Mouse (Mus musculus) brain, adult 2 months (tissue): ENCODE measurements around the gene Hmgcll1.

Experiments
- DNase-seq: peaks from one replicate; pipeline ENCODE4 v3.0.0; 2011; ENCODE audit warnings: low read depth, low spot score

The Hmgcll1 gene

GRCm38 (mm10) chr9:76014631-76015531 is at the start of gene Hmgcll1:
TSS of gene Hmgcll1 (plus strand) at chr9:76014855.
- DNase-seq = peak; percentile 85

DNA sequence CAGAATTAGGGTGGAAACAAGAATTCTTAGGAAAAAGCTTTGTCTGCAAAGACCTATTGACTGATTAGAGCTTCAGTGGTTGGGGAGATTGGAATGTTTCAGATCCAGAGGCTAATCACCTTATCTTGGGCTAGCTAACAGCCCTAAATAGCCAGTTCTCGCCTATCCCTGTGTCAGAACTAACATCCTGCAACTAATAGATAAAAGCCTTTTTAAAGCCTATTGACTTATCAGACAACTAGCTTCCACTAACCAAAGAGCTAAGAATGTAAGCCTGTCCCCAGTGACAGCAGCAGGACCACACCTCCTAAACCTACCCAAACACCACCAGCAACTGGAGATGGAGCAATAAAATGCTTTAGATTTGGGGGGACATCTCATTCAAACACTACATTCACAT is 34.6 kb upstream of the Hmgcll1 start:
- DNase-seq = no peak

GRCm38 (mm10) chr9:75981139-75981538 is 33.5 kb upstream of the Hmgcll1 start:
- DNase-seq = no peak

GRCm38 (mm10) chr9:75989491-75989890 is 25.2 kb upstream of the Hmgcll1 start:
- DNase-seq = no peak

DNA sequence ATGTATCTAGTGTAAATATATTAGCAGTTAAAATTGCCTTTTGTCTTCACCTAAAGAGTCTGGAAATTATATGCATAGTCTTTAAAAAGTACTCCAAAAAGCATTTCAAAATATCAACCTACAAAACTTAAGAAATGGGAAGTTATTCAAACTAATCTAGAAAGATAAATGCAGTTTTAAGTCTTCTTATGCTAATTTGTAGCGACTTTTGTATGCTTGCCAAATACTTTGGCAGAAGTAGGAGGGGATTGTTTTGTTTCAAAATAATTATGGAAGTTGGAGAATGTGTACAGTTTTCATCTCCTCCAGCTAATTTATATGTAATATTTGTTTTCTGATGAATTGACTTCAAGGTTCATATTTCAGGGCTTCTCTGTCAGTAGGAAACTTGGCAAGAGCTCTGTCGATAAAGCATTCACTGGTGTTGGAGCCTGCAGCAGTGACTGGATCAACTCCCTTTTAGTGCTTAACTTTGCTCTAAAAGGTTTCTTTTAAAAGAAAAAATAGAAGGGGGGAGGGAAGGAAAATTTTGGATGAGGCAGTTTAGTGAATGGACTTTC is 15.8 kb upstream of the Hmgcll1 start:
- DNase-seq = no peak

GRCm38 (mm10) chr9:76000876-76001858 is 13.5 kb upstream of the Hmgcll1 start:
- DNase-seq = no peak

- no peak for DNase-seq
Observed at GRCm38 (mm10) chr9:76003066-76003465, 11.6 kb upstream of the Hmgcll1 start.

GRCm38 (mm10) chr9:76003637-76004036 is 11.0 kb upstream of the Hmgcll1 start:
- no peak for DNase-seq

DNA sequence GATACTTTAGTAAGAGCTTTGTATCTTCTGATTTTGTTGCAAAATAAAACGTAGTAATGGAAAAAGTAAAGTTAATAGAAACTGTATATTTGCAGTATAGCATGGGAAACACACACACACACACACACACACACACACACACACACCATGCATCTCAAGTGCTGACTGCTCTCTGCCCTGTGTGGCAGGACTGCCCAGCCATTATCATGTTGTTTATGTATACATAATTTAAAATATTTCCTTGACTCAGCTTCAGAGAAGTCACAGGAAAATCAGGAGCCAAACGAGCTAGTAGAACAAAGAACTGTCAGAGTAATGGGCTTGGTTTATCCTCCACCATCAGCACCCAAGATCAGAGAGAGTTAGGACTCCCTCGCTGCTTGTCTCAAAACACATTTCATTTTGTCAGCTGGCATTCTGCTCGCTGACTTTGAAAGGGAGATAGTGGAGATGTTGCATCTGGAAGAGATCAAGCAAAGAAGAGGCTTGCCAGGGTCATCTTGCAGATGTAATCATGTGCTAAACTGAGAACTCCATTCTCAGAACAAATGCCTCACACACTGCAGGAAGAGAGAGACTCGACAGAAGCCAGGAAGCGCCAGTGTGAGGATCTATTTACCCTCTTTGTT is 7.2 kb upstream of the Hmgcll1 start:
- no peak for DNase-seq

- peak; percentile 50 for DNase-seq
Observed at GRCm38 (mm10) chr9:76013789-76014188, 866 bp upstream of the Hmgcll1 start.

GRCm38 (mm10) chr9:76015971-76016370 is 1.3 kb downstream of the Hmgcll1 start:
- DNase-seq = peak; percentile 93

DNA sequence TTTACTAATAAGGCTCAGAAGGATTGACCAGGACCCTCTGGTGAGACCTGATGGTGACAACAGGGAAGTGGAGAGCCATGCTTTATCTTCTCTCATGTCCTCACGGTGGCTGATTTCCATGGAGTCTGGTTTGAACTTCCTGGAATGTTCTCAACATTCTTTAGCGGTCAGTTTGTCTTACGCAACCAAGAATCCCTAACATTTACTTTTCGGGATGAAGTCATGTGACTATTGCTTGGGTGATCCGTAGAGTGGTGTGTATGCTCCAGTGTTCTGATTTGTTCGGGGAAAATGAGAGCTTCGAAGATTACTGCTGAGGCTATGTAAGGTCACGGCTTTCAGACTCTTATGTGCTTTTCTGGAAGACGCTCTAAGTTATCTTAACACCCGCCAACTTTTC is 1.9 kb downstream of the Hmgcll1 start:
- no peak for DNase-seq

DNA sequence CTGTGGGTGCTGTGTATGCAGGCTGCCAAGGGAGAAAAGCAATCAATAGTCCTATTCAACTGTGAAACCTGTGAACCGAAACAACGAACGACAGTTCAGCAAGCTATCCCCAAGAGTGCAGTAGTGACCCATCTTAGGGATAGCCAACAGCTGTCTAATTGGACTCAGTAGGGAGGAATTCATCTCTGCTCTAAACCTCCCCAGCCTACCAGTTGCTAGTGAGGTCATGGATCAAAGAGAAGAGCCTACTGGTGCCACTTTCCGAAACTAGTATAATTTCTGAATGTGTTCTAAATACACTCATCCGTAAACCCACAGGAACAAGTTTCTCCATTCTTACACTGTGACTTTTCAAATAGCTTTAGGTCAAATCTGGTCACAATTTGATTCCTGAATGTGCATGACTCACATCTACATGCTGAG is 8.9 kb downstream of the Hmgcll1 start:
- no peak for DNase-seq

DNA sequence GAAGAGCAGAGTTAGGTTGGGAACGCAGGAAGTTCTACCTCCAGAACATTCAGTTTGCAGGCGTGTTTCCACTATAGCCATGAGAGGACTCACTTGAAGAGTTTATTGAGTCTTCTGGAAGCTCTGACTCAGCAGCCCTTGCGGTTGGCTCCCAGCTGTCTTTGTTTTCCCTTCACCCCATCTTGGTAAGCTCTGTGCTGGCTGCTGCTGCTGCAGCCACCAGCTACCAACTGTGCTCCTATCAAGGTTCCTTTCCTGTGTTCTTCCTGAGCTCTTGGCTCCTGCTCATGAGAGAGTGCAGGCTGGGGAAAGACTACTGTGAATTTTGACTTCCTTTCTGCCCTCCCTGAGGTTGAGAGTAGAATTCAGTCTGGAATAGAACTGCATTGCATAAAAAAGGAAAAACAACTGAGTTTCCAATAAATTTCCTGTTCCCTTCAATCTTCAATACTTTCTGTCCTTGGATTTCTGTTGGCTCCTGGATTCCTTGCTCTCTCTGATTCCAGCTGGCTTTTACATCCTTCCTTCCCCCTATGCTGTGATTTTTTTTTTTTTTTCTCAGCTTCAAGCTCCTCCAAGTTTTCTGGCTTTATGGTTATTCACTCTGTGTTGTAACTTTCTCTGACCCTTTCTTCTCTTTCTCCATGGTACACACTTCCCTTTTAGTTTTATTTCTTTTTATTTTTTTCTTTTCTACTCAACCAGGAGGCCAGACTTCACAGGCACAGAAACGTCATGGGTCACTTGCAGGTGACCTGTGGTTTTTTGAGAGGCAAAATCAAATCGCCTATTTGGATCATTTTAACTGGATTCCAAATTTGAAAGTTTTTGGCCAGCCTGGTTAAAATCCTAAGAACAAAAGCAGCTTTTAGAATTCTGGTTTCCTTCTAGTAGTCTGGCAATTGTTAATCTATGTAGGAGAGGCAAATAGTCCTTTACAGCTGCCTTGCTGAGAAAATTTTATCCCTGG is 9.9 kb downstream of the Hmgcll1 start:
- peak; percentile 92 for DNase-seq

DNA sequence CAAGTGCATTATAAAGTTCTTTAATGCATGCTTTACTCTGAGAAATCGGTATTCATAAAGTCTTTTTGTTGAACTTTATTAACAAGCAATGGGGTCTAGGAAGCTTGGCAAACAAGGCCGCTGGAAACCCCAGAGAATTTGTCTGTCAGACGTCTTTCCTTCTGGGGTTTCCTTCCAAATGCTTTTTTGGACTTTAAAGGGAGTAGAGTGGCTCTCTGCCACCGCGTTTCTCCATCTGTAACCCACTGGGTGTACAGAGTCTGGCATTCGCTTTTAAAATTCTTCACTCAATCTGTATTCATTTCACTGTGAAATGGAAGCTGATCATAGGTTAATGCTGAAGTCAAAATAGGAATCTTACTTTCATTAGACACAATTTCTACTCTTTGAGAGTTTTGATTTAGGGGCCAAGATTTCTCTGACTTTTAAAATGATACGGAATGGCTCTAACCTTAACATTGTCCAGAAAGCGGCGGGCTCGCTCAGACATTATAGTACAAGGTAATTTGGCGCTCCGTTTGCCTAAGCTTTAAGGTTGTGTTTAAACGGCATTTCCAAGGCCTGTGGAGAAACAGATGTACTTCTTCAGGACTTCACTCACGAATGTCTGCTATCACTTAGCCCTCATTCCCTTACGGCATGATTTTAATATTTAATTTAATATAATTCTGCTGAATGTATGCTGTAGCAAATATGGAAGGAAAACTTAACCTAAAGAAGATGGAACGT is 15.0 kb downstream of the Hmgcll1 start:
- peak; percentile 58 for DNase-seq

- DNase-seq = no peak
Observed at GRCm38 (mm10) chr9:76035058-76035457, 20.4 kb downstream of the Hmgcll1 start.

- no peak for DNase-seq
Observed at GRCm38 (mm10) chr9:76038327-76039103, 23.9 kb downstream of the Hmgcll1 start.

- DNase-seq = peak; percentile 85
Observed at GRCm38 (mm10) chr9:76039711-76040110, 25.1 kb downstream of the Hmgcll1 start.

DNA sequence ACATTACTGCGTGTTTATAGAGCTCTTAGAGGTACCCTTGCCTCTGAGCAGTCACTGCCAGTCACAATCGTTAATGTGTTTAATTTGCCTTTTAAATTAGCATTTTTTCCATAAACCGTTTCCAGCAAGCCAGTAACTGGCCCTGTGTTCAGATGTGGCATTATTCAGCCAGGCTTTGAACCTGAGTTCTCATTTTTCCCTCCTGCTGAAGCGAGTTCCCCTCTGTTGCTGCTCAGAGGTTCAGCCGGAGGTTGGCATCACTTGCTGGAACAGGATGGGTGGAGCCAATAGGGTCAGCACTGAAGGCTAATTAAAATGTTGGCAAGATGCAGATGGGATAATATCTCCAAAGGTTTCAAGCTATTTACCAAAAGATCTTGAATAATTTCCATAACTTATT is 28.7 kb downstream of the Hmgcll1 start:
- DNase-seq = no peak
